Mouse (Mus musculus) liver (tissue): Measurements from ENCODE around the gene Nrbf2.
A peak's percentile ranks its signal among the peaks of the same experiment; 100 is the strongest.

Experiments used
- DNase-seq: peaks from one replicate; pipeline ENCODE4 v3.0.0-alpha.2; 2020; ENCODE audit warnings: mixed read lengths

The Nrbf2 gene

DNA sequence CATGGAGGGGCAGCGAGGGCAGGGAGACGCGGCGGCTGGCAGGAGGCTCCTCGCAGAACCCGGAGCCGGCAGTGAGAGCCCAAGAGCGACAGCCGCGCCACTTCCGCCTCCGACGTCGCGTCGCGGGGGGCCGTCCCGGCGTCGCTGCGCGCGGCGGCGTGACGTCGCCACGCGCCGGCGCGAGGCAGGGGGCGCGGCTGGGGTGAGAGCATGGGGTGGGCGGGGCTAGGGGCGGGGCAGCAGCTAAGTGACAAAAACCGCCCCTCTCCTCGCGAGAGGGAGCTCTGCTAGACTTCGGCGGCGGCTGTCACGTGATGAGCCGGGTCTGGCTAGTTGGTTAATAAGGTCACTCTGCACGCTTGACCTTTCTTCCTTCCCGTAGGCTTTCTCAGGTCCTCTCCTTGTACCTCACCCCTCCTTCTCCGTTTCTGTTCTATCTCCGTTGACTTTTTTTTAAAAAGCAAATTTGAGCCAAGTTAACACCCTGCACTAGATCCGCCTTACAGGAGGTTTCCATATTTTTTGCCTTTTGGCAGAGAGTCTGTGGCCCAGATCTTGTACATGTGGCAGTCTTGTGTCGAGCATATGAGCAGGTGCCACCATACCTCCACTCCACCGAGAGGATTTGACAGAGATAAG is at the start of gene Nrbf2:
TSS of gene Nrbf2 (minus strand) at position 130 of the 639 bp plus-strand sequence.
- peak; percentile 93 for DNase-seq

DNA sequence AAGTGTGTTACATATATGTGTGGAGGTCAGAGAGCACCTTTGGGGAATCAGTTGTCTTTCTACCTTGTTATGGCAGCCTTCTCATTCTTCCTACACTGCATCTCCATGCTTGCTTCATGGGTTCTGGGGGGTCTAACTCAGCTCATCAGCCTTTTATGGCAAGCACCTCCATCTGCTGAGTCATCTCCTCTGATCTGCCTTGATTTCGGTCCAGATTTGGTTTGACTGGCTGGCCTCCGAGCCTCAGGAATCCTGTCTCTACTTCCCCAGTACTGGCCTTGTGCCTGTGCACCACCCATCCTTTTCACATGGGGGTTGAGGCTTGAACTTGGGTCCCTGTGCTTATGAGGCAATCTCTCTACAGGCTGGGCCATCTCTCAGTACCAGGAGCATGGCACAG is 45.5 kb upstream of the Nrbf2 start:
- no peak for DNase-seq

DNA sequence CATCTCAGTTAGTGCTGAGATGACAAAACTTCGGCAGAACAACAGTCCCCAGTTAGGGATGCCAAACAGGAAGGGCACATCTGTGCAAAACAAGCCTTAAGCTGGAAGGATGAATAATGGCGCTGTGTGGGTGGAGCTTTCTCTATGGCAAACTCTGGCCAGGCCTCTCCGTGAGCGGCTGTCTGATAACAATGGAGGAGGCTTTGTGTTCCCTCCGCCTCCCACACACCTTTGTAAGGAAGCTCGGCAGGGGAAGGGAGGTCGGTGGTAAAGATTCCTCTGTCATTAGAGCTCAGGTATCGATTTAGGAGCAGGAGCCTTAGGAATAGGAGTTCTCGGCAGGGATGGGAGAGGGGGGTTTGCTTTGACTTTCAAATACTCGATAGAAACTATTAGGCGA is 44.6 kb upstream of the Nrbf2 start:
- DNase-seq = no peak

DNA sequence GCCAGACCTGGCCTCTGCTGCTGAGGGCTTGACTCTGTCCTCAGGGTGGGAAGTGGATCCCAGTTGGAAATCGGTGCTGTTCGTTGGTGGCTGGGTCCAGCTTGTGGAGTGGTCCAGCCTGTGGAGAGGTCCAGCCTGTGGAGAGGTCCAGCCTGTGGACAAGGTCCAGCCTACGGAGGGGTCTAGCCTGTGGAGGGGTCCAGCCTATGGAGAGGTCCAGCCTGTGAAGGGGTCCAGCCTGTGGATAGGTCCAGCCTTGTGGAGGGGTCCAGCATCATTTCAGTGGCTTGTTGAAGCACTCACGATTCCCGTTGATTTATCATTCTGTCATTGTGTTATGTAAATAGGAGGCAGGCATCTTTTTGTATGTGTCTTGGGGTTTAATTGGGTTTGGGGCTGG is 43.1 kb upstream of the Nrbf2 start:
- no peak for DNase-seq

DNA sequence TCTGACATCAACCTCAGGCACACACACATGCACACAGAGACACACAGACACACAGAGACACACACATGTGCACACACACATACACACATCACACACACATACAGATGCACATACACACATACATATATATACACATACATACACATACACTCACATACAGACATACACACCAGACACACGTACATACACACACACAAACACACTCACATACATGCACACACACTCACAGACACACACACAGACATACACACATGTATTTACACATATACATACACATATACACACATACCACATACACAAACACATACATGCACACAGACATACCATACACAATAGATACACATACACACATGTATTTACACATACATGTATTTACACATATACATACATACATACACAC is 38.9 kb upstream of the Nrbf2 start:
- DNase-seq = no peak

DNA sequence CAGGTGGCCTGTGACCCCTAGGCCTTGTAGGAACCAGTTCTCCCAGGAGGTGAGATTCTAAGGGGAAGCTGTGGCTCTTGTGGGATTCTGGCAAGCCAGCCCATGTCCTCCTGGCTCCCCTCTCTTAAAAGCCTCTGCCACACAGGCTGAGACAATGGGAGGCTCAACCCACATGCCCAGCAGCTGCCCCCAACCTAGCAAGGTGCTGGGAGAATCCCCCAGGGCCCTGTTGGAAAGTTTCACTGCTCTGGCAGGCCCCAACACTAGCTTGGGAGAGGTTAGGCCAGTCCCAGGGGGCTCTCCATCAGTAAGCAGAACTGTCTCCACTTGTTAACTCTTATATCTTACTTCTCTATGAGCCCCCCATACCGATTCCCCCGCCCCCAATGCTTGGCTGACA is 36.3 kb upstream of the Nrbf2 start:
- DNase-seq = no peak

DNA sequence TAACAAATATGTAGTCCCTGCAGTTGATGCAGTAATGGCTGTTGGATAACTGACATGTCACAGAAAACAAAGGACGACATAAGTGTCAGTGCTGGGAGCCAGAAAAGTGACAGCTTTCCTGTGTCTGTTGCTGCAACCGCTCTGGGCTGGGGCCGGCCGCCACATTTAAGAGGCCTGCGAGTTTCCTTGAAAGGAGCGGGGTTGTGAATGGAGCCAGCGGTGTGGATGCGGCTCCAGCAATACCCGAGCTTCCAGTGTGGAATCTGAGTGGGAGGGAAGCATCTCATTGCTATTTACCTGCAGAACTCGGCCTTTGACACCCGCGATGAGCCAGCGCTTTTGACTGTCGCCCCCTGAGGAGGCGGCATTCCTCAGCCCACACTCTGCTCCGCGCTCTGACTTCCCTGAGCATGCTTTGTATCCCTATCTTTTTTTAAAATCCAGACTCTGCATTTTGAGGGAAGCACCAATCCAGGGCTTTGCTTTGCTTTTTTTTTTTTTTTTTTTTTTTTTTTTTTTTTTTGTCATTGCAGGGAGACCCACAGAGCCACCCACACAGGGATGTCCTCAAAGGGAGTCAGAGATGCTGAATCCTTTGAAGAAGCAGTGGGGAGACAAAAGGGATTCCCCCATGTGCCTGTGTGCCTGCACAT is 35.2 kb upstream of the Nrbf2 start:
- no peak for DNase-seq

DNA sequence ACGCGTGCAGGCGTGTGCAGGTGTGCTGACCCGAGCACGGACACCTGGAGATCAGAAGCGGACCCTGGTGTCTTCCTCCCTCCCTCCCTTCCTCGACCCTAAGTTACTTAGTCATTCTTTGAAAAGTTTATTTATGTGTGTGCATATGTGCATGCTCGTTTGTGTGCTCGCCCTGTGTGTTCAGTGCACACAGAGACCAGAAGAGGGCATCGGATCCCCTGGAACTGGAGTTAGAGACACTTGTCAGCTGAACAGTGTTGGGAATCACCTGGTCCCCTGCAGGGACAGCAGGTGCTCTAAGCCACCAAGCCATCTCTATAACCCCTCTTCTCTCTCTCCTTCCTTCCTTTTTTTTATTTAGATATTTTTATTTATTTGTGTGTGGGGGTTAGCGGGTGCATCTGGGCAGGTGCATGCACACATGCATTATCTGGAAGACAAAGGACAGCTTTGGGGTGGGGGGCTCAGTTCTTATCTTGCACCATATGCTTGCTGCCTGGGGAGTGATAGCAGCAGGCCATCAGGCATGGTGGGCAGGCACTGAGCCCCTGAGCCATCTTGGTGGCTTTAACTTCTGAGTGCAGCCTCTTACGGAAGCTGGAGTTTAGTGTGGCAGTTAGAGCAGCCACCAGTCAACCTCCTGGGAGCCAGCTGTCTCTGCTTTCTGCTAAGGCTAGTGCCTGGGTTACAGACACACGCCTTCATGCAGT is 34.1 kb upstream of the Nrbf2 start:
- no peak for DNase-seq

DNA sequence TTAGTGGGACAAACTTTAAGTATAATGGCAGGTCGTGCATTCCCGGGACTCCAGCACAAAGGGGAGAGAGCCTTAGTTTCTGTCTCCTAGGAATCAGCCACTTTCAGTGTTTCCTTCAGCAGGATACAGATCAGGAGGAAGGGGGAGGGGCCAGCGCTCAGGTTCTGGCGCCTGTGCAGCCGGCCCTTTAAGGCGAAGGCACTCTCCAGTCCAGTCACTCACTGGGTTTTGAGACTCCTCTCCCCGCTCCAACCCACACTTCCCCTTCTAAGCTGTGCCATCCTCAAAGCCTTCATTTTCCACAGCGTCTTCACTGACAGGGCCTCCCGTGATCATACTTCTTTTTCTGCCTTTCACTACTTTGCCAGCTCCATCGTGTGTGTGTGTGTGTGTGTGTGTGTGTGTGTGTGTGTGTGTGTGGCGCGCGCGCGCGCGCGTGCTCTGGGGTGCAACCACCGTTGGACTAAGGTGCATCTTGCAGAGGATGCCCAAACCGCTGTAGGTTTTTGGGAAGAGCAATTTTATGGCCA is 32.9 kb upstream of the Nrbf2 start:
- DNase-seq = peak; percentile 43

DNA sequence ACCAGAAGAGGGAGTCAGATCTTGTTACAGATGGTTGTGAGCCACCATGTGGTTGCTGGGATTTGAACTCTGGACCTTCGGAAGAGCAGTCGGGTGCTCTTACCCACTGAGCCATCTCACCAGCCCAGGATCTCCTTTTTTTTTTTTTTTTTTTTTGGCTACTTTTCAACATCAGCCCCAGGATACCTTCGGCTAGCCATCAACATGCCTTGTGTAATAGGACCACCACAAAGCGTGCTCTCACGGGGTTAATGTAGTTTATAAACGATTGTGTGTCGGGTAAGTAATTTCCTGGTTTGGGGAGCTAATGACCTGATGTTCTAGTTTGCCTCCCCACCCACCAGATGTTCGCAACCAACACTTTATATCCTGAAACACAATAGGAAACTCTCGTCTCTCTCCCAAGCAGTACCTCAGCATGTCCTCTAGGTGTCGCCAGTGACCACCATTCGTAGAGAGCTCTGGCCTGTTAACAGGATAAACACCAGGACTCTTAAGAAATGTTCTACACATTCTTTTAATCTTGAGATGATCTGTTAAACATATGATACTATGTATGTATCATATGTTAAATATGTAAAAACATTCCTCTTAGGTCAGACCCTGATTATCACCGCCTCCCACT is 29.8 kb upstream of the Nrbf2 start:
- DNase-seq = peak; percentile 57

DNA sequence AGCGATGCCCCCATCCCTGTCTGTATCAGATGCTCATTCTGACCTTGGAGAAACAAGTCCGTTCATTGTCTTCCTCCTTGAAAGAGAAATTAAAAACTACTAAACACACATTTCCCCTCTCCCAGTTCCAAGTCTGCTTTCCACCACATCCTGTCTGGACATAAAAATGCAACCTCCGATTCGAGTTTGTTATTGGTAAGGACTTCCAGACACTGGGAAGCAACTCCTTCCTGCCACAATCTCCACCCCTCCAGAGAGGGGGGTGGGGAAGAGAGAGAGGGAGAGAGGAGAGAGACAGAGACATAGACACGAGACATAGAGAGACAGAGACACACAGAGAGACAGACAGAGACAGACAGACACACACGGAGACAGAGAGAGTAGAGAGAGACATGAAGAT is 27.4 kb upstream of the Nrbf2 start:
- no peak for DNase-seq

DNA sequence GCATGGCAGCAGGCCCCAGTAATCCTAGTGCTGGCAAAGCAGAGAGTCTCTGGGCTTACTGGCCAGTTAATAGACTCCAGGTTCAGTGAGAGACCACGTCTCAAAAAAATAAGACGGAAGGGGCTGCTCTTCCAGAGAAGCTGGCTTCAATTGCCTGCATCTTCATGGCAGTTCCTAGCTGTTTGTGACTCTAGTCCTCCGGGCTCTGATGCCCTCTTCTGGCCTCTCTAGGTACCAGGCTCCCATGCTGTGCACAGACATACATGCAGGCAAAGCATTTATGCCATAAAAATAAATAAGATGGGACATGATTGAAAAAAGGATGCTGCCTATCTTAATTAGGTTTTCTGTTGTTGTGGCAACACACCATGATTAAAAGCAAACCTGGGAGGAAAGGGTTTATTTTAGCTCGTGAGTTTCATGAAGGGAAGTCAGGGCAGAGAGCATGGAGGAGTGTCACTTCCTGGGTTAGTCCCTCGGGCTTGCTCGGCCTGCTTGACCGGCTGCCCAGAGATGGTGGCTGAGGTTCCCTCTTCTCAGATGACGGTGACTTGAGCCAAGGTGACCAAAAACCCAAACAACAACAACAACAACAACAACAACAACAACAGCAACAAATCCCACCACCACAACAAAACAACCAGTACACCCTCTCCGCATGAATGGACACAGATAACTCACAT is 26.3 kb upstream of the Nrbf2 start:
- DNase-seq = peak; percentile 60

DNA sequence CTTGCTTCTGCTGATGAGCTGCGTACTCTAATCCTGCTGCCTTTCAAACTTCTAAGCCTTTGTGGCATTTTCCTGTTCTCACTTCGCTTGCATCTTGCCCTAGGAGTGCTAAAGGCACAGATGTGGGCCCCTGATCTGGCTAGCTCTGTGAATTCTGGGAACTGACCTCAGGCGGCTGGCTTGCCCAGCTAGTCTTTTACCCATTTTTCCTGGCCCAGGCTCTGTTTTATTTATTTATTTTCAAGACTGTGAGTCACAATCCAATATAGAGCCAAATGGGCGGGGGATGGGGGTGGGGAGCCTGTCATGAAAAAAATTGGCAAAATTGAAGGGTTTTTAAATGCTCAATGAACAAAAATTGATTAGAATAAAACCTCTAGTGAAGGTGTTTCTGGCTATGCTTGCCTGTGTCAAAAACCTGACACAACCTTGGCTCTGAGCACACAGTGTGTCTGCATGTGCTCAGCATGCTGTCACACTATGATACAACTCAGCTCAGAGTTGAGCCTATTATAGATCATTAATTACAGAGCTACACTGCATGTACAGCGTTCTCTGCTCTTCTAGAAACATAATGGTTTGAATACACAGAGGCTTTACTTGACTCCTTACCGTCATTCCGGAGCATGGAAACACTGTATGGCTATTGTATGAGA is 24.5 kb upstream of the Nrbf2 start:
- no peak for DNase-seq

DNA sequence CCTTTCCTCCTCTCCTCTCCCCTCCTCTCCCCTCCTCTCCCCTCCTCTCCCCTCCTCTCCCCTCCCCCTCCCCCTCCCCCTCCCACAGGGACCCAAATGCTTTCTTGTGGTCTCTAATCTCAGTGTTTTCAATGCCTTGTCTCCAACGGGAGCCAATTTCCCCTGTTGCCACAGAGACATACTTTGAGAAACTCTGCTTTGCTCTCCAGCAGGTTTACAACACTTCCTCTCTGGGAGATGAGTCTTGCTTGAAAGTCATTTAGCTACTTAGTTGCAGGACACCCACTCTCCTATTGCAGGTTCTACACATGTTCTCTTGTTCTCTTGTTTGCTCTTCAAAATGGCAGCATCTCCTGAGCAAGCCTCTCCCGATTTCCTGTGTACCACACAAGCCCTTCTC is 17.2 kb upstream of the Nrbf2 start:
- no peak for DNase-seq

DNA sequence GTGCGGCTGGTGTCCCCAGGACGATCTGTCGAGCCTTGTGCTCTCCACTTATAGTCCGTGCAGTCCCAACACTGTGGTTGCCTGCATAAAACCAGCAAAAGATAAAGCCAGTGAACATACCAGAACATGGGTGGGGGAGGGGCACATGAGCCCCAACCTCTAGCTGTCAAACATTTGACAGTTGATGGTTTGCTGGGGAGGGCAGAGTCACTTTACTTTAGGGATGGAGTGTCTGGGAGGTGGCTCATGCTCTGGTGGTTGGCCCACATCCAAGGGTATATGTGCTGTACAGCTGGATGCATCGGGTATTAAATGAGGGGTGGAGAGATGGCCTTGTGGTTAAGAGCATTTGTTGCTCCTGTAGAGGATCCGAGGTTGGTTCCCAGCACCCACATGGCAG is 15.9 kb upstream of the Nrbf2 start:
- DNase-seq = peak; percentile 34

DNA sequence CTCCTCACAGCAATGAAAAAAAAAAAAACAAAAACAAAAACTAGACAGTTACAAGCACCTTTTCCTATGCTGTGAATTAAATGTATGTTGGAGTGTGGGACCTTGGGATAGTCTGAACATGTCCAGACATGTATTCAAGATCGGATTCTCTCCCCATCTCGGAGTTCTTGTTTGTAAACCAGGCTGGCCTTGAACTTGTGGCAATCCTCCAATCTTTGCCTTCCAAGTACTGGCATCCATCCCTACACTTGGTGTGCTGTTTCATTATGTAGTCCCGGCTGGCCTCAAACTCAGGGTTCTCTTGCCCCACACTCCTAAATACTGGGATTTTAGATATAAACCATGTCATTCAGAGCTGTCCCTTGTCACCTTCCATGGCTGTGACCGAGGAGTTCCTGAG is 14.2 kb upstream of the Nrbf2 start:
- DNase-seq = no peak

DNA sequence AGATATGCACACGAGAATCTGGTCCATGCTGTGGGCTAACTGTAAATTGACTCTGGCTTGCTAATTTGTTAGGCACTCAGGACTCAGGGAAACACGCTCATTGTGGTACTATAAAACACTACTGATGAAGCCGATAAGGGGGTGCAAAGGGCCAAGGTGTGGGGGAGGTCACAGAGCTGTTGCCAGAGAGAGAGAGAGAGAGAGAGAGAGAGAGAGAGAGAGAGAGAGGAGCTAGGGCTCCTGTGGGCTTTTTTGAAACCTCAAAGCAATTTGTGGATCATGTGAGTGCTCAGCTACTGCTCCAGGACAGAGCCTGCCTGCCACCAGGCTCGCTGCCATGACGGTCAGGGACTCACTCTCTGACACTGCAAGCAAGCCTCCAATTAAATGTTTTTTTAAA is 13.8 kb upstream of the Nrbf2 start:
- DNase-seq = no peak

DNA sequence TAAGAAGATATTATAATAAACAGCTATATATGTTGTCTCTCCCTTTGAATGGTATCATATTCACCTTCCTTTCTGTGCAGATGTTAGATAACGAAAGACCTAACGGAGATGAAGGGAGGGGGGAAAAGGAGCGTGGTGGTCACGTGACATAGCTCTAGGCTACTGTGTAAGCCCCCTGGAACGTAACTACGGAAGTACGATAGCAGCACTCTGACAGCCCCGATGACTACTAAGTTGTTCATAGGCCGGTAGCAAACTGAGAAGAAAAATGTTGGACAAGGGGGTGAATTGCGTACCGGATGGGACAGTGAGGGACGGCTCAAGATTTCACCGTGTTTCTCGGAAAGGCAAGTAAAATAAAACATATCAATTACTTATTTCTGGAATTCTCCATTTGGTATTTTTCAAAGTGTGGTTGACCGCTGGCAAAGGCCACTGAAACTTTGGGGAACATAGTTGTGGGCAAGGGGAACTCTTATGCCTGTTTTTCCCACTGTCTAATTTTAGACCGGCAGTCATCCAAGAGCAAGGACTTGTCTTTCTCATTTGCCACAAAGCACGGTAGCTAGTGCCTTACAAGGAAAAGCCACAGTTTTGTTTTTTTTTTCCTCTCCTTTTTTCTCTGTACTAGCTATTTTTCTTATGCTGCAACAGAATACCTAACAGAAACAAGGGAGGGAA is 12.2 kb upstream of the Nrbf2 start:
- no peak for DNase-seq

DNA sequence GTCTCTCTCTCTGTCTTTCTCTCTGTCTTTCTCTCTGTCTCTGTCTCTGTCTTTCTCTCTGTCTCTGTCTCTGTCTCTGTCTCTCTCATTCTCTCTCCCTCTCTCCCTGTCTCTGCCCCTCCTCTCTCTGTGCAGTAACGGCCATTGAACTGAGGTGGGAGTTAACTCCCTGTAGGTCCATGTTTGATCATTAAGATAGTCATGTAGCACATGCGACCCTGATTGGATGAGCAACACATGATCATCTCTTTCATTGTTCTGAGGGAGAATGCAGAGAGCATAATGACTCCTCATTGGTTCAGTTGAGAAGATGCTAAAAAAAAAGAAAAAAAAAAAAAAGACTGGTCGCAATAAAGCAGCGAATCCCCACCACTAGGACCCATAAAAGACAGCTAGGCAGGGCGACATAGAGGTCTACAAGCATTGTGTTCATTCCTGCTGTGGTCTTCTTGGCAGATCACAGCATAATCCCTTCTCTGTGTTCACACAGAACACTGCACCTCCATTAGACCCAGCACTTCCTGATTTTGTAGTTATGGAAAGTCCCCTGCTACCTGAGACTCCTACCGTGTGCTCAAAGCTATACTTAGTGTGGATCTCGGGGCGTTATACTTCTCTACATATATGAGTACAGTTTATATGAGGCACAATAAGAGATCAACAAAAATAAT is 11.5 kb upstream of the Nrbf2 start:
- DNase-seq = no peak

DNA sequence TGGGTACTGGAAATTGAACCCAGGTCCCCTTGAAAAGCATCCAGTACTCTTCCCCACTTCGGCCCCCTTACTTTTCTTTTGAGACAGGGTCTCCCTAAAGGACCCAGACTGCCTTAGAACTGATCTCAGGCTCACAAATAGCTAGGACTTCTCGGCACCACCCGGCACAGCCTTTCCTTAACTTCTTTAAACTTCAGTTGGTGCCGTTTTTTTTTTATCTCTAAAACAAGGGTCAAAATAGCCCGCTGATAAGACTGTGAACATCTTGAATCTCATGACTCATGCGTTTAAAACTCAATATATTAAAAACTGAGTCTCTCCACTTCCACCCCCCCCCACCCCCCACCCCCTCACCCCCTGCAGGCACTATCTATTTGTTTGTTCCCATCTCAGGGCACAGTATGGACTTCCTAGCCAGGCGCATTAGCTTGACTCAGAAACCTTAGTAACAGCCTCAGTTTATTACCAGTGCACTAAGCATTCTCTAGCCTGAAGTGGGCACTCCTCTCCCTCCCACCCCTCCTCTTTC is 10.9 kb upstream of the Nrbf2 start:
- peak; percentile 38 for DNase-seq

DNA sequence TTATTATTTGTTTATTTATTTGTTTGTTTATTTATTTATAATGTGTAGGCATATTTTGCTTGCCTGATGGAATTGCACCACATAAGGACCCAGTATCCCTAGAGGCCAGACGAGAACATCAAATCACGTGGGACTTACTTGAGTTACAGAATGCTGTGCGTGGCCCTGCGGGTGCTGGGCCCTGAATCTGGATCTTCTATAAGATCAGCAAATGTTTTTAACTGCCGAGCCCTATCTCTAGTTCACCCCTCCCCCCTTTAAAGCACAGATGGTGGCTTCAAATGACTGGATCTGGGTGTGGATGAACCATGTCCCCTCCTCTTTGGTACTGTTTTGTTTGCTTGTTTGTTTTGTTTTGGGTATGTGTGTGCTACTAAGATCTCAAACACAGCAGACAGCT is 10.2 kb upstream of the Nrbf2 start:
- peak; percentile 36 for DNase-seq
